In the genomic region with DNA sequence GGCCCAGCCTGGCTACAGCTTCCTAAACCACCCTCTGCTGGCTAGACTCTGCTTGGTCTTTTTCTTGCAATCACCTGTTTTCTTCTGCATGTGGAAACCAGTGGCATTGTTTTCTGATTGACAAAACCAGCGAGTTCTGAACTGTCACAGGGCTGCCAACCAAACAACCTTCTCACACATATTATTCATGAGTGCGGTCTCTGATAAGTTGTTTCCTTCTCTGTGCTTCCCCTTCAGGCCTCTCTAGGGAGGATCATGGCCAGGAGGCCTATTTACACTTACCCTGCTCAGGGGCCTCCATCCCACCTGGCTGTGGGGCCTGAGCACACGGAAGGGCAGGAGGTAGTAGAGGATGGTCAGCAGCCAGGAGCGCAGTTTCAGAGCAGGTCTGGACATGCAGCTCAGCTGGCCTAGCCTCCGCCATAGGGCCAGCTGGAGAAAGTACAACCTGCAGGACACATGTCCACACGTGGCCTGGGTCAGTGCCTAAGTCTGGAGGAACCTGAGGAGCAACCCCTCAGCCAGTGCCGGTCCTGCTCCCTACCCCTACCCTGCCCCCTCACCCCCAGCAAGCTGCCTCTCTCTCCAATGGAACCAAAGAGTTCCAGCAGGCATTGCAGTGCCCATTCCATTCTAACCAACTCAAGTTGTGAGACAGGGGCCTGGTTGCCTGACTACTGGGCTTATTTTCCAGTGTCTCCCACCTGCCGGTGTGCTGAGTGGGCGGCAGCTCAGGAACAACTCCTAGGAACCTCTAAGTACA, we compare ENCODE assay signal across 7 mouse cellular contexts. TPM values are rescaled to one million over a fixed set of nuclear protein-coding genes. Genes with fewer than 3 reads are reported as not detected.
DNase-seq lines count a peak whose midpoint lies in the region; ATAC-seq and TF ChIP-seq lines count a peak whose summit lies in the region.
"Not testable (repeated sequence)": the region's sequence is repeated elsewhere in the genome, so short reads cannot be mapped to it uniquely, and the experiment has no call there.

No protein-coding gene starts in this region.

- H3K4me2 ChIP-seq in intestine, embryonic 16.5 days (ENCODE audit: low read depth, low read length); stomach, embryonic 16.5 days (ENCODE audit: low read depth, low read length): not testable (repeated sequence)

- H3K9ac ChIP-seq in intestine, embryonic 16.5 days (ENCODE audit: low read depth, low read length); stomach, embryonic 16.5 days (ENCODE audit: low read length): not testable (repeated sequence)

- 80% methylated on average over 8 of the region's 9 CpGs for WGBS in intestine, embryonic 16.5 days
- 69% methylated on average over 7 of the region's 9 CpGs for WGBS in stomach, embryonic 16.5 days

- H3K27me3 ChIP-seq in G1E (ENCODE audit: insufficient read depth, low read length); intestine, embryonic 16.5 days (replicated peaks; ENCODE audit: control insufficient read depth, insufficient read depth, low read length); stomach, embryonic 16.5 days (ENCODE audit: control insufficient read depth, insufficient read depth, low read length): not testable (repeated sequence)

- TF ChIP-seq CTCF in G1E (IDR thresholded peaks at IDR 0.05; ENCODE audit: low read depth, low read length) = not testable (repeated sequence)

- ATAC-seq in G1E (ENCODE audit: extremely low read depth, insufficient number of reproducible peaks, low FRiP score, poor library complexity, severe bottlenecking) = peak; percentile 1; the same call in 1 of the 2 replicates
- ATAC-seq in intestine, embryonic 16.5 days = peak; percentile 31
- ATAC-seq in megakaryocyte progenitor cell, adult 5-6 weeks (replicated peaks; ENCODE audit: poor library complexity) = peak; percentile 6
- ATAC-seq in neutrophil, adult 5-6 weeks (ENCODE audit: extremely low read depth, insufficient number of reproducible peaks, low FRiP score, poor library complexity, severe bottlenecking) = peak; percentile 24
- peak; percentile 18 for ATAC-seq in stomach, embryonic 16.5 days (ENCODE audit: insufficient read depth, low FRiP score)

- H3K4me1 ChIP-seq in G1E (ENCODE audit: insufficient read depth, low read depth, low read length) = peaks cover 15% of the 10 kb centered on the region
- not testable (repeated sequence) for H3K4me1 ChIP-seq in intestine, embryonic 16.5 days (ENCODE audit: control insufficient read depth, insufficient read depth, low read length); stomach, embryonic 16.5 days (ENCODE audit: control insufficient read depth, insufficient read depth, low read length)

- DNase-seq in G1E (ENCODE audit: low spot score) = not testable (repeated sequence)
- DNase-seq in cerebellum, adult 9-11 months = peak; percentile 56
- peak; percentile 91 for DNase-seq in heart, adult 11 months

- H3K36me3 ChIP-seq in G1E (replicated peaks); intestine, embryonic 16.5 days (ENCODE audit: control insufficient read depth, insufficient read depth, low read length); stomach, embryonic 16.5 days (ENCODE audit: control insufficient read depth, insufficient read depth, low read length): not testable (repeated sequence)

- not testable (repeated sequence) for H3K27ac ChIP-seq in intestine, embryonic 16.5 days (ENCODE audit: low read length); stomach, embryonic 16.5 days (ENCODE audit: low read length)

- H3K4me3 ChIP-seq in G1E (ENCODE audit: low read depth, low read length); intestine, embryonic 16.5 days (ENCODE audit: low read length); stomach, embryonic 16.5 days (replicated peaks; ENCODE audit: low read length): not testable (repeated sequence)

- not testable (repeated sequence) for H3K9me3 ChIP-seq in G1E (replicated peaks); intestine, embryonic 16.5 days (ENCODE audit: control insufficient read depth, low read length); stomach, embryonic 16.5 days (replicated peaks; ENCODE audit: control insufficient read depth, low read length)

RNA-seq across cellular contexts. Expression of a gene that starts 34.0 kb away (rescaled TPM):
- 76.5 and 79.9 TPM in 2 replicates for total RNA-seq in G1E (2014; fragmentation: Nextera tagmentation)
- total RNA-seq in G1E (2017) = 38.0 and 43.5 TPM in 2 replicates
- polyA plus RNA-seq in G1E (2012) = 51.0 and 57.0 TPM in 2 replicates
- polyA plus RNA-seq in intestine, embryonic 16.5 days (2015; fragmentation: Nextera tagmentation; extraction: Ambion mirVana) = 12.8 and 14.4 TPM in 2 replicates
- total RNA-seq in megakaryocyte progenitor cell, adult 5-6 weeks (2015) = 35.9 and 37.9 TPM in 2 replicates
- 30.2 and 35.3 TPM in 2 replicates for total RNA-seq in megakaryocyte progenitor cell, adult 5-6 weeks (2017)
- total RNA-seq in neutrophil, adult 5-6 weeks (2017) = 86.3 and 88.1 TPM in 2 replicates
- polyA plus RNA-seq in stomach, embryonic 16.5 days (2015; fragmentation: Nextera tagmentation; extraction: Ambion mirVana) = 15.7 and 16.4 TPM in 2 replicates
